Mouse (Mus musculus) megakaryocyte, embryonic 14.5 days (primary cell): ENCODE results near the gene Mrpl57. TPM values are rescaled to one million over a fixed set of nuclear protein-coding genes. Genes with fewer than 3 reads are reported as not detected.

Experiments
- H3K27me3 ChIP-seq: replicated peaks from 2 replicates; pipeline ENCODE3; 2012; ENCODE audit warnings: inconsistent platforms
- H3K36me3 ChIP-seq: replicated peaks from 2 replicates; pipeline ENCODE3; 2012; ENCODE audit warnings: low read length, inconsistent platforms, mixed read lengths
- H3K4me1 ChIP-seq: 2 replicates; pipeline ENCODE4 v1.6.1; 2012; ENCODE audit warnings: inconsistent platforms
- H3K4me3 ChIP-seq: replicated peaks from 2 replicates; pipeline ENCODE3; 2012; ENCODE audit warnings: moderate library complexity, mild to moderate bottlenecking, inconsistent platforms
- H3K9me3 ChIP-seq: 2 replicates; pipeline ENCODE4 v1.6.1; 2012; ENCODE audit warnings: inconsistent platforms
- FLI1 ChIP-seq: IDR thresholded peaks from 2 replicates; pipeline ENCODE4 v1.6.1; 2012; ENCODE audit warnings: low read length, inconsistent platforms, mixed read lengths
- GATA1 ChIP-seq: IDR thresholded peaks from 3 replicates; pipeline ENCODE4 v1.6.1; 2012; ENCODE audit warnings: mixed read lengths, low read length, inconsistent platforms, borderline replicate concordance
- polyA plus RNA-seq: library from polyadenylated mRNA; stranded (reverse); fragments of >175 nt; gene quantifications from 2 replicates; pipeline ENCODE4 v1.2.3, GENCODE M21; 2012; ENCODE audit warnings: low replicate concordance; ENCODE audit not compliant: insufficient read depth

Mrpl57 gene
- polyA plus RNA-seq, 1 experiment, result 416 TPM

- Histone ChIP-seq H3K4me1 (peaks cover 69% of the 10 kb centered on the region), H3K4me3 (no peak overlapping the region), H3K9me3 (no peaks in the 10 kb centered on the region), H3K36me3 (peaks cover 54% of the 10 kb centered on the region), H3K27me3 (no peaks in the 10 kb centered on the region)
- no peak for TF ChIP-seq GATA1
- TF ChIP-seq FLI1, result no peak
These were observed 32.6 kb downstream of the Mrpl57 start for GRCm38 (mm10) chr14:57858601-57859000.

GRCm38 (mm10) chr14:57859520-57859919, 33.5 kb downstream of the Mrpl57 start:
- H3K4me3 ChIP-seq, result no peak overlapping the region

DNA sequence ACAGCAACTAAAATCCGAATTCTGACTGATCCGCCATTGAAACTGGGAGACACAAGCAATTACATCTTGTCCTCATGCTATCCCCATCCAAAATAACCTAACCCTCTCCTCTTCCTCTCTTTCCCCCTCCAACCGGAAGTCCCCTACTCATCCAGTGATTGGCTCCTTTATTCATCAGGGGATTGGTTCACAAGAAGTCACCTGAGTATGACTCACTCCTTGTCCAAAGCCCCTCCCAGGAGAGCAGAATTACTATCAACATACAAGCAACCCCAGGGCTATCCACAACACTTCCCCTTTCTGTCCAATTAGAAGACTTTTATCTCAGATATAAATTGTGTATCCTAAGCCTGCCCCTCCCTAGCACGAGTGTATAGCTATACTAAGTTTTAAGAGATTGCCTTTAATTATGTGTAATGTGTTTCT, 36.0 kb downstream of the Mrpl57 start:
- no peaks in the 10 kb centered on the region for H3K27me3 ChIP-seq
- H3K36me3 ChIP-seq, result peaks cover 70% of the 10 kb centered on the region

More at GRCm38 (mm10) chr14:57859520-57859919, 33.5 kb downstream of the Mrpl57 start:
- Histone ChIP-seq H3K9me3 (no peaks in the 10 kb centered on the region), H3K36me3 (peaks cover 61% of the 10 kb centered on the region), H3K27me3 (no peaks in the 10 kb centered on the region), H3K4me1 (peaks cover 69% of the 10 kb centered on the region)
- no peak for TF ChIP-seq GATA1

DNA sequence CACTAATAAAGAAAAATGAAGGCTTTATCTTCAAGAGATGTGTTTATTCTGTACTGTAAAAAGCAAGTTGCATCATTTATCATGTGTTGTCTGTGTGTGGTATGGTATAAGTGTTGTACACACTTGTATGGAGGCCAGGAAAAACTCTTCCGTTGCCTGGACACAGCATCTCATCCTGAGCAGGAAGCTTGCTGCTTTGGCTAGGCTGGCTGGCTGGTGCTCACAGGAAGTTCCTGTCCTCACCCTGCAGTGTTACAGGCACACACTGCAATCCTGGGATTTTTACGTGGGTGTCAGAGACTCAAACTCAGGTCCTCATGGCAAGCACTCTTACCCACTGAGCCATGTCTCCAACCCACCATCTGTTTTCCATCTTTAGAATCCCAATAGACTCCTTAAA, 37.1 kb downstream of the Mrpl57 start:
- H3K4me1 ChIP-seq, result peaks cover 88% of the 10 kb centered on the region
- H3K36me3 ChIP-seq, result peaks cover 65% of the 10 kb centered on the region
- no peaks in the 10 kb centered on the region for H3K27me3 ChIP-seq
- H3K9me3 ChIP-seq, result no peaks in the 10 kb centered on the region
- H3K4me3 ChIP-seq, result no peak overlapping the region
- no peak for TF ChIP-seq GATA1
- no peak for TF ChIP-seq FLI1

More for the DNA sequence above, 36.0 kb downstream of the Mrpl57 start:
- TF ChIP-seq GATA1, result no peak
- TF ChIP-seq FLI1, result no peak
- Histone ChIP-seq H3K4me3 (no peak overlapping the region), H3K9me3 (no peaks in the 10 kb centered on the region), H3K4me1 (peaks cover 84% of the 10 kb centered on the region)

DNA sequence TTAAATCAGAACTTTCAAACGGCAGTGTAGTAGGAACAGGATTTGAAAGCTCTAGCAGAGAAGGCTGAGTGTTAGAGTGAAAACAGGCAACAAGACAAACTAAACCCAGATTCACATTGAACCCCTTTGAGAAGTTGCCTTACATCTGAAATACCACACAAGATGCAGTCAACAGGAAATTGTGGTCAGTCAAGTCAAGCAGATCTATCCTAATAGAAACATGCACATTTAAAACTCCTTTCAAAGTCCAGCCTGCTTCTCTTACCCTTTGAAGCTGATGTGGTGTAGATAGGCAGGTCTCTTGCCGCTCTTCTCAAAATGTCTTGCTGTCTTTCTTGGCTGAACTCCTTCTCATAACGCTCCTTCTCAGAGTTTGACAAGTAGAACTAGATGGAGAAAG, 39.2 kb downstream of the Mrpl57 start:
- TF ChIP-seq GATA1, result no peak
- Histone ChIP-seq H3K4me3 (no peak overlapping the region), H3K27me3 (no peaks in the 10 kb centered on the region), H3K9me3 (no peaks in the 10 kb centered on the region), H3K4me1 (peaks cover 76% of the 10 kb centered on the region), H3K36me3 (peaks cover 61% of the 10 kb centered on the region)

DNA sequence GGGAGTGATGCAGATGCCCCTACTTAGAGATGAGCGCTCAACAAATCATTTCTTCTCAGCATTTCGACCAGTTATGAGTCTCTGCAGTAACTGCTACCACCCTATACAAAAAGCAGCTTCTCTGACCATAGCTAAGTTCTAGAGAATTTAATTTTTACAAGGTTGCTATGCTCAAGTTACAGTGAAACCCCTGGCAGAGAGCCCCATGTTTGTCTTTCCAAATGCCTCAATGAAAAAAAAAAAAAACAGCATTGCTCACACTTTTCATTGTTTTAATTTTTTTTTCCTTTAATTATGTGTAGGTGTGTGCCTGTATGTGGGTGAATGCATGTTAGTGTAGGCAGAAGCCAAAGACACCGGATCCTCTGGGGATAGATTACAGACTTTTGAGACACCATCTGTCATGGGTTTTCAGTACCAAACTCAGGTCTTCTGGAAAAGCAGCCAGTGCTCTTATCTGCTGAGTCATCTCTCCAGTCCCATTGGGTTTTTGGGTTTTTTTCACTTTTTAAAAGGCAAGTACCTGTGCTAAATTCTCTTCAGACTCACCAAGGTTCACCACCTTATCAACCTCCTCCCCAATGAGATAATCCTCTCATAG, 40.7 kb downstream of the Mrpl57 start:
- Histone ChIP-seq H3K27me3 (no peaks in the 10 kb centered on the region), H3K36me3 (peaks cover 55% of the 10 kb centered on the region), H3K4me3 (no peak overlapping the region), H3K4me1 (peaks cover 62% of the 10 kb centered on the region), H3K9me3 (no peaks in the 10 kb centered on the region)
- no peak for TF ChIP-seq FLI1
- TF ChIP-seq GATA1, result no peak

DNA sequence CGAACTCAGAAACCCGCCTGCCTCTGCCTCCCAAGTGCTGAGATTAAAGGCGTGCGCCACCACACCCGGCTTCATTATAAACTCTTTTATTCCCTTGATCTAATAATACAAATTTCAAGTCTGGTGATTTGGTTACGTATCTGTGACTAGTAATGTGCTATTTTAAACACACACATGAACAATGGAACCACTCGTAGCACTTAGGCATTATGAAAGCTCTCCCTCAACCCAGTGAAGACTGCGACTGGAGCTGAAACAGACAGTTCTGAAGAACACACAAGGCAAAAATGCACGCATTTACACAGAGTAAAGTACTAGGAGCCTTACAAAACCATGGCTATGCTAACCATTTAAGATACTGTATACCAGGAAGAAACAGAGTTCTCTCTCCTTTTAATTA, 51.9 kb downstream of the Mrpl57 start:
- H3K9me3 ChIP-seq, result no peaks in the 10 kb centered on the region
- TF ChIP-seq GATA1 (no peak), FLI1 (no peak)
- H3K4me3 ChIP-seq, result no peak overlapping the region
- peaks cover 13% of the 10 kb centered on the region for H3K36me3 ChIP-seq
- H3K27me3 ChIP-seq, result no peaks in the 10 kb centered on the region
- H3K4me1 ChIP-seq, result peaks cover 23% of the 10 kb centered on the region

Other genes starting within 250 kb of the Mrpl57 start
- 1.9 and 7.5 TPM in 2 replicates for gene Xpo4, start 160.8 kb upstream of the Mrpl57 start, polyA plus RNA-seq
- gene Gm49361, start 80.1 kb upstream of the Mrpl57 start, polyA plus RNA-seq, result 0.67 TPM in 1 of 2 replicates, not detected in the other
- gene Lats2, start 67.8 kb upstream of the Mrpl57 start, polyA plus RNA-seq, result 2.0 TPM in 1 of 2 replicates, not detected in the other
- 119 and 460 TPM in 2 replicates for gene Sap18, start 28.1 kb upstream of the Mrpl57 start, polyA plus RNA-seq
- 4.1 TPM in 1 of 2 replicates, not detected in the other for gene Ska3, start within 50 bp of the Mrpl57 start, polyA plus RNA-seq
- gene Zdhhc20, start 64.0 kb downstream of the Mrpl57 start, polyA plus RNA-seq, result 0.58 TPM in 1 of 2 replicates, not detected in the other
- 10.0 and 46.0 TPM in 2 replicates for gene Micu2, start 173.0 kb downstream of the Mrpl57 start, polyA plus RNA-seq
- not detected in 2 replicates for gene Fgf9, start 244.3 kb downstream of the Mrpl57 start, polyA plus RNA-seq